Mouse (Mus musculus) c-Kit-positive CD71-negative TER-119-negative erythroid progenitor cells, embryonic 14.5 days (primary cell): ENCODE measurements at regions not wholly inside any gene's neighbourhood (a gene's known extent, or its start where the extent isn't known, plus 50 kb on each side); places are given as distances from the start of the nearest gene placed in this dataset.

Experiments used
- DNase-seq: peaks from one replicate; pipeline ENCODE4 v3.0.0-alpha.2; 2013; ENCODE audit warnings: low read depth

DNA sequence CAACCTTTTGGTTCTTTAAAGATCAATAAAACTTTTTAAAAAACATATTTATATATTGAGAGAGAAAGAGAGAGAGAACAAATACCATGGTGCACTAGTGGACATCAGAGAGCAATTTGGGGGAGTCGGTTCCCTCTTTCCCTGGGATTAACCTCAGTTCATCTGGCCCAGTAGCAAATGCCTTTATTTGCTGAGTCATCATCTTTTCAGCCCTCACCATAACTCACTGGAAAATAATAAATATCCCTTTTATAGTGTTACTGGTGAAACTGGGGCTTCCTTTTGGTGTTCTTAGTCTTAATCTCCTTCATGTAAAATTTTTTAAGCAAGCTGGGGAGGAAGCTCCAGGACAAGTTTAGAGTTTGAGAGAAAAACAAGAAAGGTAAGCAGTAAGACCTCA is 105.3 kb upstream of the Arg1 start:
- no peak for DNase-seq

DNA sequence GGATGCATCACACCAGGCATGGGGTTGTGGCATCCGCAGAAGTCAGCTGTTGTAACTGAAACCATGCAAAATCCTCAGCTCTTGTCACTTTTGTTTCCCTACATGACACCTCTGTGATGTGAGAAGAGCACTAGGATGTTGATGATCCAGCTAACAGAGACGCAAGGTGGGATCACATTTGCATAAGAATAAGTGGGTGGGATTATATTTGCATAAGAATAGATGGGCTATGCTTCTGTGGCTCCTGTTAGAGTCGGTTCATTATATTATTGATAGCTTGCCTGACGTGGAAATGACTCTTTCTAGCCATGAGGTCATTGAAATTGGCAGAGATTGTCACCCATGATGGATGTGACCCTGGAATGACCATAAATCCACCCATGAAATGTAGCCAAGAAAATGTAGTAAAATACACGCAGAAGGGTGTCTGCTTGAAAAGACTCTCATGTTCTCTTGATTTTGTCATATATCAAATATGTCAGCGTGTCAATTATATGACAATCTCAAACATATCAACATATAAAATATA is 102.2 kb upstream of the Arg1 start:
- DNase-seq: no peak

DNA sequence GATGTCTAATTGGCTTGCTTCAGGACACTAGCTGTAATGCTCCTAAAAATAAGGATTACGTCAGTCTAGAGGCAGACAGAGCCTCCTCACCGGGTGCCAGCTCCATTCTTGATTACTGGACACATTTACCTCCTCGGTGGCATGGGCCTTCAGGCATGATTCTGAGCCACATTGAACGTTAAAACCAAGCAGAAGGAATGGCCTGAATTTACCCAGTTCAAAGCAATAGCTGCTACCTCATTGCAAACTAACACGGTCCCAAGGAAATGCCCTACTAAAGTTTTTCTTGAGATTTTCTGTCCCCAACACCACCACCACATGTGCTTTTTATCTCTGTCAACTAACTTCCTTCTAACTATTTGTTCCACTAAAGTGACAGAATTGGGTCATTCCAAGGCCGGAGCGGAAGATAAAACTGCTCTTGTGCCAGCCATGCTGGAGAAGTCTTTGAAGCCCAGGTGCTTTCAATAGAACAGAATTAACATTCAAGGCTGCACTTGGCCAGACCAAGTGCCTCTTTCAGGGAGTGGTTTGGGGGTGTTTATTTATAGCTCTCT is 96.4 kb upstream of the Arg1 start:
- DNase-seq: no peak

DNA sequence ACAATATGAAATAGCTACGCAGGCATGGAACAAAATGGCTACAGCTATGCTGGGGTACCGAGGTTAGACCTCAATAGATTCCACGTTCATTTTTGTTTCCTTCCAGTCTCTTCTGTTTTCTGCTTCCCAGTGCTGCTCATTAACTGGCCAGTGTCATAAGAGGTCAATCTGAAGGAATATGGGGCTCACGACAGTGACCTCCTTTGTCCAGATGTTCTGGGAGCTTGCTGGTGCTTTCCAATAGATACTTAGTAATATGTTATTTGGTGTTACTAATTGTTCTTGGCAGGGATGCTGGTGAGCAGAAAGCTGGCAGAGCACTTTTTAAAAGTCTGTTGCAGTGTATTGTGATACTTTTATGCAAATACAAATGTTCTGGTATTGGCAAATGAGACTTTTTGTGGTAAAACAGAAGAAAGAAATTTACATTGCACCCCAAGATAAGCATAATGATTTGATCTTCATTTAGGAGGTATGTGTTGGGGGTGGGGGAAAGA is 95.8 kb upstream of the Arg1 start:
- no peak for DNase-seq

DNA sequence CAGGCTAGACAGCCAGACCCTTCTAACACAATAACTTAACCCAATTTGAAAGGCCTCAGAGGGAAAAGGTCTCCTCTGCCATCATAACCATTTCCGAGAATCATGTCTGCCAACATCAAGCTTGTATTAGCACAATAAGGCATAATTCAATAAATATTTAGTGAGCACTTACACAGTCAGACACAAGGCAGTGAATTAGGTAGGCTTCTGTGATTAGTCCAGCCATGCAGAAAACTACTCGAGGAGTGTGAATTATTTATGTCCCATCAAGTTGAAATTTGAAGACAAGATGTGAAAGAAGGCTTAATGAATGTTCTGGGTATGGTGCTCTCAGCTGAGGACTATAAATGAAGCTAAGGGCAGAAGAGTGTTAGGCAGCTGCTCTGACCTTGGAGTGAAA is 91.7 kb upstream of the Arg1 start:
- no peak for DNase-seq

DNA sequence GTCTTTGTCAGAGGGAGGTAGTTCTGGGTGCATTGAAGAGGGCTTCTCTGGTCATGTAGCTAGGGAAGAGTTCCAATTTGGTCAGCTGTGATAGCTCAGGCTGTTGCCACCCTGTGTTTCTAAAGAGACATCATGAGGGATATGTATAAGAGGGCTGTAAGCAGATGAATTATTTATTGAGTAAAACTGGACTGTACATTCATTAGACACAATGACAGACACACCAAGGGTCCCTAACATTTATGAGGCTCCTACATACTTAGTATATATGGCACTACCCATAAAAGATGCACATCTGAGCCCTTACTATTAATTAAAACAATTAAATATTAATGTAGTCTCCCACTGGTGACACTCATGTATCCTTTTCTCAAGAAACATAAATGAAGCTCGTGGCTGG is 90.6 kb upstream of the Arg1 start:
- DNase-seq: no peak

DNA sequence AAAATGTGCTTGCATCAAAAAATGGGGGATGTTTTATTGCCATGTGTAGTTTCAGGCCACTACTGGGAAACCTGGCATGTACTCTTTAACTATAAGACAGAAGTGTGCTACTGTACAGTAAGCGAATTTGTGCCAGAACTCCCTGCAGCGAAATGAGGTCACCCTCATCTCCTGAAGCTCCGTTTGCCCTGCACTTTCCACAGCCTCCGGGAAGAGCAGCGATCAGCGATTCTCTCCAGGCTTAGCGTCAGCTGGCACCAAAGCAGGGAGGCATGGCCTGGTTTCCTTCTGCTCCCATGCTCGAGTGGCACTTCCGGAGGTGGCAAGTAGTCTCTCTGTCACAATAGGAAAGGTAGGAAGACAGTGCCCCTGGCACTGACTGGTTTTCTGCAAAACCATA is 88.8 kb upstream of the Arg1 start:
- no peak for DNase-seq

DNA sequence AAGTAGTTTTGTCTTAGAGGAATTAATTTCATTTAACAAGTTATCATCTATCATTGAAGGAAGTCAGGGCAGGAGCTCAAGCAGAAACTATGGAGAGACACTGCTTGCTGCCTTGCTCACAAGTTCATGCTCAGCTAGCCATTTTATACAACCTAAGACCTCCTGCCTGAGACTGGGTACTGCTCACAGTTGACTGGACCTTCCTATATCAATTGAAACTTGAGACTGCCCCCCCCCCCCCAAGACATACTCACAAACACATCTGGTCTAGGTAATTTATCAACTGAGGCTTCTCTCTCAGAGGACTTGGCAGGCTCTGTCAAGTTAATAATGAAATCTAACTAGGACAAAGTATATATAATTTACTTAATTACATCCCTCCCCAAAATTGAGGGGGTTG is 84.8 kb upstream of the Arg1 start:
- DNase-seq: no peak

DNA sequence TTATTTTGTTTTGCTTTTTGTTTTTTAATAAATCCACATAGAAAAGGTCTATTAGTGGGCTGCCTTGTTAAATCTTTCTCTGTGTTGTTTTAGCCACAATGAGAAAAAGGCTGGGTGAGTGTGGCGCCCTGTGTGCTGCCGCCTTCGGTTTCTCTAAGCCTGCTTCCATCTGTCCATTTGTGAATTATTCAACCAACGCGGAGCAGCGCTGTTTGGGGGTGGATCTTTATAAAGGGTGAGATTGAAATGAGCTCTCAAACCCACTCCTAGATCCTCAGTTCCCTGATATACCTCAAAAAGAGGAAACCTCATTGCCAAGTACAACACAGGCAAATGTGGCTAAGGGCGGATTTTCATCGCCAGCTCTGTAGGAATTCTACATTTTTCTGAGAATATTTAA is 74.0 kb upstream of the Arg1 start:
- DNase-seq: no peak

DNA sequence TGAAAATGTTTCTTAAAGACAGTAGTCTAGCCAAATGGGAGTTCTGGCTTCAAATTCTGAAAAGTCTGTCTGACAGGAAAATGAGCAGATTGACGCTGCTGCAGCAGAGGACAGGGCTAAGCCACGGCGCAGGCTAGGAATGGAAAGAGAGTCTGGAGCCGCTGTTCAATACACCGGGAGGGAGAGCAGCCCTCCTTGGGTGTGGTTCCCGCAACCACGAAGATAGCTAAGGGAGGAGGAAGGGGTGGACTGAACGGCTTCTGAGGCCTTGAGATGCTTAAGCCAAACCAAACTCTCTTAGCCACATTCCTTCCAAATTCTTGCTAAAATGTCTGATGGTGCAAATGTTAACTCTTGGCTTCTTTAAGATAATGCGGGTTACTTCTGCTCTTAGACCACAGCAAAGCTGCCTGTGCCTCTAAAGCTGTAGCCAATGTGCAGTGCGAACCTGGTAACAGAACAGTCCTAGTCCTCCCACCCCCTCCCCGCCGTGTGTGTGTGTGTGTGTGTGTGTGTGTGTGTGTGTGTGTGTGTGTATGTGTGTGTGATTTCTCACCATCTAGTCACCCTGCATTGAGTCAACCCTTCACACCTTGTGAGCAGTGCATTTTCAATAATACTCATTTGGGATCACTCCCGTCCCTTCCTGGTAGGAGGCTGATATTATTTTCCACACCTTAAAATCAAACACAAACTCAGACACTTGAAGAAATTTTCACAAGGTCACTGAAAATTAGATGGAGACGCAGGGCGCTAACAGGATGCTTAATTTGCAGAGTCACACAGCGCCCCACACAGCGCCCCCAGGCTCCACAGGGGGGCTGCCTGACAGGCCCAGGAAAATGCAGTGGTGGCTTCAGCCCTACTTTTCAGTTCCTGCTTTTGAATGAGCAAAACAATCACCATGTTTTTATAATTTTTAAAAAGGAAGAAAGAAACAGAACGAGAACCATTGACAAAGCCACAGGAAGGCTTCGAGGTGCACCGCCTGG is 73.2 kb upstream of the Arg1 start:
- no peak for DNase-seq

DNA sequence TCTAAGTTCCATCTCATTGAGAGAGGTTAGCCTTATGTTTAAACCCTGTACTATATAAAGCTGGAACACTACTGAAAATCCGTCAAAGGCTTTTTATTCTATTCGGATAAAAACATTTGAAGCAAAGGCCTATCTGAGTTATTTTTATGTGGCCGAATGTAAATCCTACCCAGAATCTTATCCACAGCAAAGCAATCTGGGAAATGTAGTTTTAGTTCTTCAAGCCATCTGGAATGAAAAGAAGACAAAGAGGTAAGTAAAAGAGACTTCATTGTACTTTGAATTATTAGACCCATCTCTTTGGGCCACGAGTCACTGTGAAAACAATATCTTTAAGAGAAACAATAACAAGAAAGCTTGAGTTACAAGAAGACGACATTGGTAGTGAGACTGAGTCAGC is 72.5 kb upstream of the Arg1 start:
- DNase-seq: no peak

DNA sequence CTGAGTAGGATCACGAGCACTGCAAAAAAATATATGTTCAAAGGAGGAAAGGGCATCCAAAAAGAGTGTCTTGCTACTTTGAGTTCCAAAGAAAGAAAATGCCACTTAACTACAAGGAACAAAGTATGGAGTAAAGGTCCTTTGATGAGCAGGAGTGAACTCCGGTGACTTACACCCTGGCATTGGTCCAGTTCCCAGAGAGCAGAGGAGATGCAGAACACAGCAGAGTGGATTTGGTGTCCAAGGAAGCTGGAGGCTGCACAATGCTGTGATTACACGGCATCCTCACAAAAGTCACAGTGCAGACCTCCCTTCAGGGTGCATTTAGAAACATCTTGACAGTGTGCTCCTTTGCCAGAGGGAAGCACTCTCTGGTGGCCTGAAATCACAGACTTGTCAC is 70.4 kb upstream of the Arg1 start:
- no peak for DNase-seq

DNA sequence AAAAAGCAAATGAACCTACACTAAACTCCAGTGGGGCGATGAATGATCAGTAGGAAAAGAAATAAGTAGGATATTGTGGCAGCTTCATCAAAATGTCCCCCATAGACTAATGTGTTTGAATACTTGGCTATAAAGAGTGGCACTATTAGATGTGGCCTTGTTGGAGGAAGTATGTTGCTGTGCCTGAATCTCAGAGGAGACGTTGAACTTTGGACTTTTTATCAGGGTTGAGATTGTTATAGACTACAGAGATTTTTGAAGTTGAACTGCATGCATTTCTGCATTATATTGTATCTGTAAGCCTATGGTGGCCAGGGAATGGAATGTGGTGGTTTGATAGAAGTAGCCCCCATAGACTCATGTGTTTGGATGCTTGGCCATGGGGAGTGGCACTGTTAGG is 68.5 kb upstream of the Arg1 start:
- DNase-seq: no peak

DNA sequence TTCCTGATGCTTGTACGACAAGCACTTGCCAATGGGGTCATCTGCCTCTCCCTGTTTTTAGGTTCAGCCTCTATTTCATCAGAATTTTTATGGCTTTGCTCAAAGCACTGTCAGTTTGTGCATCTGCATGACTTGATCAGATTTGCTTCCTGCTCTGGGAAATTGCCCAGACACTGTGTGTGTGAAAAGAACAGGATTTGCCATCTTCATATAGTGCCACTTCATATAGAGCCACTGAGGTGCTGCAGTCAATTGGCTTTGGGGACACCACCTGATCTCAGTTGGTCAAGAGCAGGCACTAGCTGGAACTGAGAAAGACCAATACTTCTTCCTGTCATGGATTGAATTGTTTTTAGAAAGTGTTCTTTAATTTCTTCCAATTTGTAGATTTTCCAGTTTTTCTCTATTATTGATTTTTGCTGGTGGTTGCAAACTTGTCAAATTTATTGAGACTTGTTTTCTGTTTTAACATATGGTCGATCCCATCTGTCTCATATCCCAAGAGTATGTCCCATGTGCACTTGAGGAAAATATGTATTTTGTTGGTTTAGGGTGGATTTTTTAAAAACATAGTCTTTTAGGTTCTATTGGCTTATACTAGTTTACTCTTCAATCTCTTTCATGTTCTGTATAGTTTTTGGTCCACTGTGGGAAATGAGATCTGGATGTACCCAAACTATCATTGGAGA is 62.8 kb upstream of the Arg1 start:
- DNase-seq: no peak

DNA sequence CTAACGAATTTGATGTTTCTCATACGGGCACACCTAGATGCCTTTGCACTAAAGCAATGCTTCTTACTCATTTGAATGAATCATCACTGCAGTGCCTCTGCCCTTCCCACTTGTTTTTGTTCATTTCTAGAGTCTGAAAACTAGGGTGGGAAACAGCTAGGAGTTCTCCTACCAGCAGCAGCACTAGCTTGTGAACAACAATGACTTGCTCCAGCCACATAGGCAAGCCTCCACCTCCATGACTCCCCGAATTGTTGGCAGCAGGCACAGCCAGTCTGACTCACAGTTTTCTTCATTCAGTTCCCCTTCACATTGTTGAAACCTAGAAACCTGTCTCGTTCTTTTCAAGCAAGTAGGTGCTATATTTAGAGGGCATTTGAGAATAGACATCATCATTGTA is 57.5 kb upstream of the Arg1 start:
- no peak for DNase-seq

DNA sequence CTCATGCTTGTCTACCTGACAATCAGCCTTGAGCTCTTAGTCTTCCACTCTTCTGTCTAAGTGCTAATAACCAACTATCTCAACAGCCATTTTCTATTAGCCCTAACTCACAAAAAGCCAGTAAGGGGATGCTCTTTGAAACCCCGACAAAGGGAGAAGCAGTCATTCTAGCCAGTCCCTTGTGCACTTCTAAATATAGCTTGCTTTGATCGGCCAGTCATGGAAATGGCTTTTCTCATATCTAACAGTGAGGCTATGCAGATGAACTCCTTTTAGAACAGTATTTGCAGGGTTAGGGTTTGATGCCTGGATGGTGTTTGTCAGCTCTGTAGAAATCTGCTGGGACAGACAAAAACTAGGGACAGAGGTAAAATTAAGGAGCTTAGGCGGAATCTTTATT is 54.5 kb upstream of the Arg1 start:
- no peak for DNase-seq
